Mouse (Mus musculus): ENCODE data around the gene 2310061I04Rik.
"Not testable (repeated sequence)": the region's sequence is repeated elsewhere in the genome, so short reads cannot be mapped to it uniquely, and the experiment has no call there.

2310061I04Rik gene

GRCm38 (mm10) chr17:35896781-35897643, at the start of gene 2310061I04Rik:
2310061I04Rik (minus strand) TSS chr17:35897431.
- DNase-seq (ENCODE audit: extremely low spot score, low read depth, low spot score): peak; percentile 78

- no peak for DNase-seq (ENCODE audit: extremely low spot score, low read depth, low spot score)
Observed at GRCm38 (mm10) chr17:35939941-35940340, 42.7 kb upstream of the 2310061I04Rik start.

GRCm38 (mm10) chr17:35939108-35939507, 41.9 kb upstream of the 2310061I04Rik start:
- no peak for DNase-seq (ENCODE audit: extremely low spot score, low read depth, low spot score)

- DNase-seq (ENCODE audit: extremely low spot score, low read depth, low spot score): no peak
Observed at GRCm38 (mm10) chr17:35937700-35938348, 40.6 kb upstream of the 2310061I04Rik start.

- not testable (repeated sequence) for DNase-seq (ENCODE audit: extremely low spot score, low read depth, low spot score)
Observed at GRCm38 (mm10) chr17:35935763-35936162, 38.5 kb upstream of the 2310061I04Rik start.

GRCm38 (mm10) chr17:35932608-35933007, 35.4 kb upstream of the 2310061I04Rik start:
- no peak for DNase-seq (ENCODE audit: extremely low spot score, low read depth, low spot score)

- no peak for DNase-seq (ENCODE audit: extremely low spot score, low read depth, low spot score)
Observed at GRCm38 (mm10) chr17:35930627-35931026, 33.4 kb upstream of the 2310061I04Rik start.

- DNase-seq (ENCODE audit: extremely low spot score, low read depth, low spot score): no peak
Observed at GRCm38 (mm10) chr17:35929534-35929933, 32.3 kb upstream of the 2310061I04Rik start.

- no peak for DNase-seq (ENCODE audit: extremely low spot score, low read depth, low spot score)
Observed at GRCm38 (mm10) chr17:35927471-35927870, 30.2 kb upstream of the 2310061I04Rik start.

GRCm38 (mm10) chr17:35923281-35923680, 26.1 kb upstream of the 2310061I04Rik start:
- DNase-seq (ENCODE audit: extremely low spot score, low read depth, low spot score): no peak

- no peak for DNase-seq (ENCODE audit: extremely low spot score, low read depth, low spot score)
Observed at GRCm38 (mm10) chr17:35922566-35922965, 25.3 kb upstream of the 2310061I04Rik start.

GRCm38 (mm10) chr17:35921710-35922109, 24.5 kb upstream of the 2310061I04Rik start:
- DNase-seq (ENCODE audit: extremely low spot score, low read depth, low spot score): no peak

GRCm38 (mm10) chr17:35920862-35921562, 23.8 kb upstream of the 2310061I04Rik start:
- no peak for DNase-seq (ENCODE audit: extremely low spot score, low read depth, low spot score)

GRCm38 (mm10) chr17:35920384-35920783, 23.2 kb upstream of the 2310061I04Rik start:
- DNase-seq (ENCODE audit: extremely low spot score, low read depth, low spot score): no peak

GRCm38 (mm10) chr17:35919864-35920301, 22.7 kb upstream of the 2310061I04Rik start:
- no peak for DNase-seq (ENCODE audit: extremely low spot score, low read depth, low spot score)

- peak; percentile 93 for DNase-seq (ENCODE audit: extremely low spot score, low read depth, low spot score)
Observed at GRCm38 (mm10) chr17:35919060-35919715, 22.0 kb upstream of the 2310061I04Rik start.

GRCm38 (mm10) chr17:35918276-35919059, 21.2 kb upstream of the 2310061I04Rik start:
- DNase-seq (ENCODE audit: extremely low spot score, low read depth, low spot score): no peak

GRCm38 (mm10) chr17:35917463-35918251, 20.4 kb upstream of the 2310061I04Rik start:
- peak; percentile 61 for DNase-seq (ENCODE audit: extremely low spot score, low read depth, low spot score)

- no peak for DNase-seq (ENCODE audit: extremely low spot score, low read depth, low spot score)
Observed at GRCm38 (mm10) chr17:35917143-35917462, 19.9 kb upstream of the 2310061I04Rik start.

All from hindlimb bud, embryonic 11.5 days (tissue).